Mouse (Mus musculus): ENCODE measurements around the gene Shf. TPM values are rescaled to one million over a fixed set of nuclear protein-coding genes. Genes with fewer than 3 reads are reported as not detected.

Gene Shf
- polyA plus RNA-seq, 1 experiment from 2014 or later: 4.6 TPM

GRCm38 (mm10) chr2:122366039-122366438 is 2.9 kb downstream of the Shf start:
- H3K9me3 ChIP-seq: no peaks in the 10 kb centered on the region
- H3K27ac ChIP-seq: peak overlapping the region; percentile 62; the same call in 1 of the 2 replicates
- peaks cover 59% of the 10 kb centered on the region for H3K4me1 ChIP-seq
- peak overlapping the region; percentile 98 for H3K4me3 ChIP-seq
- H3K36me3 ChIP-seq (replicated peaks): peaks cover 29% of the 10 kb centered on the region
- peaks cover 18% of the 10 kb centered on the region for H3K27me3 ChIP-seq (ENCODE audit: poor library complexity, severe bottlenecking)
- WGBS: 89% methylated on average over 3 of the region's 3 CpGs
- DNase-seq (ENCODE audit: extremely low spot score, low spot score): no peak

GRCm38 (mm10) chr2:122365244-122365866 is 3.6 kb downstream of the Shf start:
- H3K9me3 ChIP-seq: no peaks in the 10 kb centered on the region
- H3K27ac ChIP-seq: no peak overlapping the region
- peaks cover 58% of the 10 kb centered on the region for H3K4me1 ChIP-seq
- DNase-seq (ENCODE audit: extremely low spot score, low spot score): no peak
- H3K27me3 ChIP-seq (ENCODE audit: poor library complexity, severe bottlenecking): peaks cover 11% of the 10 kb centered on the region
- 87% methylated on average over 10 of the region's 10 CpGs for WGBS
- no peak overlapping the region for H3K4me3 ChIP-seq
- H3K36me3 ChIP-seq (replicated peaks): peaks cover 32% of the 10 kb centered on the region

GRCm38 (mm10) chr2:122364352-122364944 is 4.5 kb downstream of the Shf start:
- Histone ChIP-seq H3K27me3 (ENCODE audit: poor library complexity, severe bottlenecking) (peaks cover 2% of the 10 kb centered on the region), H3K4me1 (peaks cover 51% of the 10 kb centered on the region), H3K27ac (no peak overlapping the region), H3K9me3 (no peaks in the 10 kb centered on the region), H3K36me3 (replicated peaks) (peaks cover 40% of the 10 kb centered on the region), H3K4me3 (no peak overlapping the region)
- no peak for DNase-seq (ENCODE audit: extremely low spot score, low spot score)
- 86% methylated on average over 3 of the region's 3 CpGs for WGBS

GRCm38 (mm10) chr2:122362622-122363523 is 6.1 kb downstream of the Shf start:
- Histone ChIP-seq H3K4me1 (peaks cover 42% of the 10 kb centered on the region), H3K36me3 (replicated peaks) (peaks cover 51% of the 10 kb centered on the region), H3K27me3 (ENCODE audit: poor library complexity, severe bottlenecking) (no peaks in the 10 kb centered on the region), H3K27ac (no peak overlapping the region), H3K9me3 (no peaks in the 10 kb centered on the region), H3K4me3 (no peak overlapping the region)
- WGBS: 89% methylated on average over 13 of the region's 13 CpGs
- DNase-seq (ENCODE audit: extremely low spot score, low spot score): no peak

- Histone ChIP-seq H3K4me1 (peaks cover 34% of the 10 kb centered on the region), H3K27me3 (ENCODE audit: poor library complexity, severe bottlenecking) (no peaks in the 10 kb centered on the region), H3K9me3 (no peaks in the 10 kb centered on the region), H3K4me3 (no peak overlapping the region), H3K36me3 (replicated peaks) (peaks cover 60% of the 10 kb centered on the region), H3K27ac (no peak overlapping the region)
- DNase-seq (ENCODE audit: extremely low spot score, low spot score): no peak
- 56% methylated on average over 10 of the region's 10 CpGs for WGBS
These were observed 6.9 kb downstream of the Shf start for GRCm38 (mm10) chr2:122361868-122362621.

- Histone ChIP-seq H3K9me3 (no peaks in the 10 kb centered on the region), H3K4me3 (no peak overlapping the region), H3K36me3 (replicated peaks) (peaks cover 68% of the 10 kb centered on the region), H3K27me3 (ENCODE audit: poor library complexity, severe bottlenecking) (no peaks in the 10 kb centered on the region), H3K27ac (no peak overlapping the region), H3K4me1 (peaks cover 29% of the 10 kb centered on the region)
- WGBS: 95% methylated on average over 6 of the region's 6 CpGs
- DNase-seq (ENCODE audit: extremely low spot score, low spot score): no peak
These were observed 7.8 kb downstream of the Shf start for GRCm38 (mm10) chr2:122361181-122361580.

GRCm38 (mm10) chr2:122360310-122360709 is 8.7 kb downstream of the Shf start:
- peaks cover 27% of the 10 kb centered on the region for H3K4me1 ChIP-seq
- peaks cover 77% of the 10 kb centered on the region for H3K36me3 ChIP-seq (replicated peaks)
- no peak overlapping the region for H3K4me3 ChIP-seq

GRCm38 (mm10) chr2:122356187-122356586 is 12.8 kb downstream of the Shf start:
- H3K4me3 ChIP-seq: no peak overlapping the region
- H3K27me3 ChIP-seq (ENCODE audit: poor library complexity, severe bottlenecking): no peaks in the 10 kb centered on the region
- no peaks in the 10 kb centered on the region for H3K9me3 ChIP-seq
- H3K4me1 ChIP-seq: peaks cover 50% of the 10 kb centered on the region
- no peak overlapping the region for H3K27ac ChIP-seq
- peaks cover 83% of the 10 kb centered on the region for H3K36me3 ChIP-seq (replicated peaks)
- DNase-seq (ENCODE audit: extremely low spot score, low spot score): no peak
- 66% methylated on average over 3 of the region's 3 CpGs for WGBS

More at GRCm38 (mm10) chr2:122360310-122360709, 8.7 kb downstream of the Shf start:
- H3K27me3 ChIP-seq (ENCODE audit: poor library complexity, severe bottlenecking): no peaks in the 10 kb centered on the region
- WGBS: 75% methylated on average over 6 of the region's 6 CpGs
- H3K27ac ChIP-seq: no peak overlapping the region
- no peak for DNase-seq (ENCODE audit: extremely low spot score, low spot score)
- no peaks in the 10 kb centered on the region for H3K9me3 ChIP-seq

GRCm38 (mm10) chr2:122355389-122355788 is 13.6 kb downstream of the Shf start:
- no peak overlapping the region for H3K27ac ChIP-seq
- H3K27me3 ChIP-seq (ENCODE audit: poor library complexity, severe bottlenecking): no peaks in the 10 kb centered on the region
- no peak overlapping the region for H3K4me3 ChIP-seq
- H3K4me1 ChIP-seq: peaks cover 53% of the 10 kb centered on the region
- no peak for DNase-seq (ENCODE audit: extremely low spot score, low spot score)
- H3K9me3 ChIP-seq: no peaks in the 10 kb centered on the region
- WGBS: 93% methylated on average over 5 of the region's 5 CpGs
- peaks cover 83% of the 10 kb centered on the region for H3K36me3 ChIP-seq (replicated peaks)

GRCm38 (mm10) chr2:122354191-122354929 is 14.6 kb downstream of the Shf start:
- 66% methylated on average over 12 of the region's 12 CpGs for WGBS
- peaks cover 77% of the 10 kb centered on the region for H3K36me3 ChIP-seq (replicated peaks)
- no peak overlapping the region for H3K4me3 ChIP-seq
- no peak overlapping the region; the same call in 1 of the 2 replicates for H3K27ac ChIP-seq
- DNase-seq (ENCODE audit: extremely low spot score, low spot score): no peak
- H3K9me3 ChIP-seq: no peaks in the 10 kb centered on the region
- peaks cover 61% of the 10 kb centered on the region for H3K4me1 ChIP-seq
- no peaks in the 10 kb centered on the region for H3K27me3 ChIP-seq (ENCODE audit: poor library complexity, severe bottlenecking)

GRCm38 (mm10) chr2:122353765-122354164 is 15.2 kb downstream of the Shf start:
- H3K4me1 ChIP-seq: peaks cover 67% of the 10 kb centered on the region
- WGBS: 78% methylated on average over 8 of the region's 8 CpGs

GRCm38 (mm10) chr2:122352992-122353391 is 16.0 kb downstream of the Shf start:
- peaks cover 68% of the 10 kb centered on the region for H3K36me3 ChIP-seq (replicated peaks)

More at GRCm38 (mm10) chr2:122353765-122354164, 15.2 kb downstream of the Shf start:
- H3K27ac ChIP-seq: no peak overlapping the region; the same call in 1 of the 2 replicates
- peaks cover 71% of the 10 kb centered on the region for H3K36me3 ChIP-seq (replicated peaks)
- no peaks in the 10 kb centered on the region for H3K9me3 ChIP-seq
- no peak overlapping the region for H3K4me3 ChIP-seq
- DNase-seq (ENCODE audit: extremely low spot score, low spot score): no peak
- no peaks in the 10 kb centered on the region for H3K27me3 ChIP-seq (ENCODE audit: poor library complexity, severe bottlenecking)

More at GRCm38 (mm10) chr2:122352992-122353391, 16.0 kb downstream of the Shf start:
- H3K4me1 ChIP-seq: peaks cover 73% of the 10 kb centered on the region
- DNase-seq (ENCODE audit: extremely low spot score, low spot score): no peak
- H3K27ac ChIP-seq: no peak overlapping the region
- WGBS: 77% methylated on average over 6 of the region's 6 CpGs
- no peaks in the 10 kb centered on the region for H3K9me3 ChIP-seq
- no peak overlapping the region for H3K4me3 ChIP-seq
- no peaks in the 10 kb centered on the region for H3K27me3 ChIP-seq (ENCODE audit: poor library complexity, severe bottlenecking)
